Mouse (Mus musculus) lung, postnatal 0 days (tissue): ENCODE measurements around the gene Pate2. TPM values are rescaled to one million over a fixed set of nuclear protein-coding genes. Genes with fewer than 3 reads are reported as not detected.

ENCODE experiments used
- ATAC-seq: fragments of 200-750 bp; cut with Nextera tagmentation; 2 replicates; pipeline ENCODE4 v1.8.0; 2017; ENCODE audit warnings: moderate library complexity
- DNase-seq: peaks from one replicate; pipeline ENCODE4 v3.0.0-alpha.2; 2016; ENCODE audit warnings: low spot score
- H3K27ac ChIP-seq: fragments of 300-500 bp; sonication (generic); 2 replicates; pipeline ENCODE4 v1.5.1; 2014; ENCODE audit warnings: antibody characterized with exemption, mild to moderate bottlenecking, low read length, mixed read lengths
- H3K27me3 ChIP-seq: fragments of 300-500 bp; sonication (generic); replicated peaks from 2 replicates; pipeline ENCODE4 v1.6.1; 2014; ENCODE audit warnings: low read length, mixed read lengths; ENCODE audit not compliant: insufficient read depth
- H3K36me3 ChIP-seq: fragments of 300-500 bp; sonication (generic); 2 replicates; pipeline ENCODE4 v1.6.1; 2014; ENCODE audit warnings: low read length, mixed read lengths; ENCODE audit not compliant: insufficient read depth
- H3K4me1 ChIP-seq: fragments of 300-500 bp; sonication (generic); 2 replicates; pipeline ENCODE4 v1.6.1; 2014; ENCODE audit warnings: antibody characterized with exemption, low read depth, low read length, mixed read lengths; ENCODE audit not compliant: insufficient read depth
- H3K4me2 ChIP-seq: fragments of 300-500 bp; sonication (generic); replicated peaks from 2 replicates; pipeline ENCODE4 v1.6.1; 2014; ENCODE audit warnings: low read depth, mild to moderate bottlenecking, low read length, moderate library complexity, mixed read lengths
- H3K4me3 ChIP-seq: fragments of 300-500 bp; sonication (generic); 2 replicates; pipeline ENCODE4 v1.5.1; 2014; ENCODE audit warnings: low read depth, low read length
- H3K9ac ChIP-seq: fragments of 300-500 bp; sonication (generic); replicated peaks from 2 replicates; pipeline ENCODE4 v1.6.1; 2014; ENCODE audit warnings: low read depth, mild to moderate bottlenecking
- H3K9me3 ChIP-seq: fragments of 300-500 bp; sonication (generic); 2 replicates; pipeline ENCODE4 v1.6.1; 2016; ENCODE audit warnings: low read length, mixed read lengths
- CTCF ChIP-seq: IDR thresholded peaks from 2 replicates; pipeline ENCODE4 v1.5.1; 2016; ENCODE audit warnings: antibody characterized with exemption, mild to moderate bottlenecking
- EP300 ChIP-seq: IDR thresholded peaks from 2 replicates; pipeline ENCODE4 v1.6.1; 2016; ENCODE audit warnings: antibody characterized with exemption, mild to moderate bottlenecking, control low read depth
- WGBS: fragments of 180-500 bp; shearing (Covaris S2); extraction: QIAGEN DNeasy Blood & Tissue Kit; methylation state at CpG from one replicate; pipeline ENCODE4 v1.1.7; 2014; 5-methylcytosine and 5-hydroxymethylcytosine counted together
- polyA plus RNA-seq: library from polyadenylated mRNA; unstranded; fragments of >200 nt; fragmentation: Nextera tagmentation; extraction: Ambion mirVana; gene quantifications from 2 replicates; pipeline ENCODE4 v1.2.1, GENCODE M21; 2015

Pate2 gene
- polyA plus RNA-seq, 1 experiment from 2014 or later = 0.10 TPM

DNA sequence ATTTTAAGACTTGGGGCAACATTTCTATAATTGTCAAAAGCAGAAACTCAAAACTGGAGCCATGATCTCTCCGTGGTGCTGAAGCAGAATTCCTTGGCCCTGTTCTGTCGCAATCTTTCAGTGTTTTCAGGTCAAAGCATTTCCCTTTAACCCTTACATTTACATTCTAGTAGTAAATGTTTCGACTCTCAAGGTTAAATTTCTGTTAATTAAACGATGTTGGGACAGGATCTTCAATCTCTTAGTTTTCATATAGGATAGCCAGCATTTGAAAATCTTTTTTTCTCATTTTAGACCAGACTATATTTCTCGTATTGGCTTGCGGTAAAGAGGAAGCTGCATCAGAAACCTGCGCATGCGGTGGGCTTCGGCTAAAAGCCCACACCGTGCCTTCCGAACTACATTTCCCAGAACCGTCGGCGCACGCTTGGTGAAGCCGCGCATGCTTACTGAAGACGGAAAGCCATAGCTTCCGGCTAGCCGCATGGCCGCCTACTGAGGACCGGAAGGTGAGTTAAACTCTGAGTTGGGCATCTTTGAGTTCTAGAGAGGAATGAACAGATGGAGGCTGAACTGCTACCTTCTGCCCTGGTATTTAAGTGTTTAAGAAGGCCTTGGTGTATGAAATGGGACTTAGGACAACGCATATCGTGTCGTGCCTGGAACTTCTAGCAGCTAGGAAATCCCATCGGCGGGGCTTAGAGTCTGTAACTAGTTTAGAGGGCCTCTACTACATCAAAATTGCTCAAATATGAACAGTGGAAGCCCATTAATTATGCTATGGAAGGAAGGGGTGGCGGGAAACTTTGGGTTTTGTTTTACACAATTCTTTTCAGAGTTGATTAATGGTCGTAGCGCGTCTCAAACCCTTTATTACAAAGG is 10.8 kb upstream of the Pate2 start:
- DNase-seq = peak; percentile 90
- WGBS = under 1% methylated on average over 31 of the region's 31 CpGs

GRCm38 (mm10) chr9:35561076-35561475 is 9.0 kb upstream of the Pate2 start:
- Histone ChIP-seq H3K4me1 (peaks cover 14% of the 10 kb centered on the region; the same call in 1 of the 2 replicates), H3K4me2 (no peak overlapping the region)
- ATAC-seq = no peak

More for the DNA sequence above, 10.8 kb upstream of the Pate2 start:
- Histone ChIP-seq H3K4me2 (peak overlapping the region; percentile 99), H3K9me3 (no peaks in the 10 kb centered on the region), H3K36me3 (no peaks in the 10 kb centered on the region), H3K4me1 (peaks cover 14% of the 10 kb centered on the region; the same call in 1 of the 2 replicates), H3K9ac (peak overlapping the region; percentile 44), H3K27me3 (no peaks in the 10 kb centered on the region), H3K27ac (0 out of 2 replicates have a peak overlapping the region, but pooled peaks have one; percentile 32), H3K4me3 (peak overlapping the region; percentile 70)
- peak; percentile 92 for ATAC-seq
- TF ChIP-seq CTCF = no peak
- no peak for TF ChIP-seq EP300

GRCm38 (mm10) chr9:35561583-35561982 is 8.5 kb upstream of the Pate2 start:
- Histone ChIP-seq H3K27me3 (no peaks in the 10 kb centered on the region), H3K9ac (no peak overlapping the region), H3K9me3 (no peaks in the 10 kb centered on the region), H3K4me2 (no peak overlapping the region), H3K4me3 (no peak overlapping the region), H3K27ac (no peak overlapping the region), H3K36me3 (no peaks in the 10 kb centered on the region; the same call in 1 of the 2 replicates), H3K4me1 (peaks cover 14% of the 10 kb centered on the region; the same call in 1 of the 2 replicates)
- TF ChIP-seq EP300 (no peak), CTCF (no peak)
- ATAC-seq = no peak
- WGBS = 76% methylated on average over 6 of the region's 6 CpGs
- no peak for DNase-seq

More at GRCm38 (mm10) chr9:35561076-35561475, 9.0 kb upstream of the Pate2 start:
- no peak overlapping the region for H3K27ac ChIP-seq
- no peaks in the 10 kb centered on the region for H3K9me3 ChIP-seq
- H3K9ac ChIP-seq = no peak overlapping the region
- no peaks in the 10 kb centered on the region for H3K36me3 ChIP-seq
- no peaks in the 10 kb centered on the region for H3K27me3 ChIP-seq
- TF ChIP-seq CTCF = no peak
- TF ChIP-seq EP300 = no peak
- 95% methylated on average over 11 of the region's 11 CpGs for whole genome bisulfite sequencing
- DNase-seq = no peak
- H3K4me3 ChIP-seq = no peak overlapping the region

- DNase-seq = no peak
- Histone ChIP-seq H3K36me3 (no peaks in the 10 kb centered on the region; the same call in 1 of the 2 replicates), H3K4me2 (no peak overlapping the region)
These were observed 5.4 kb upstream of the Pate2 start for GRCm38 (mm10) chr9:35564536-35565240.

GRCm38 (mm10) chr9:35567995-35568394 is 2.1 kb upstream of the Pate2 start:
- no peaks in the 10 kb centered on the region for H3K9me3 ChIP-seq
- no peaks in the 10 kb centered on the region; the same call in 1 of the 2 replicates for H3K36me3 ChIP-seq
- peaks cover 5% of the 10 kb centered on the region; the same call in 1 of the 2 replicates for H3K4me1 ChIP-seq
- no peak for ATAC-seq
- WGBS = 83% methylated on average over 3 of the region's 3 CpGs
- no peaks in the 10 kb centered on the region for H3K27me3 ChIP-seq
- no peak overlapping the region for H3K4me3 ChIP-seq
- no peak overlapping the region for H3K27ac ChIP-seq
- H3K9ac ChIP-seq = no peak overlapping the region
- DNase-seq = no peak
- H3K4me2 ChIP-seq = no peak overlapping the region
- TF ChIP-seq CTCF = no peak
- TF ChIP-seq EP300 = no peak

More at GRCm38 (mm10) chr9:35564536-35565240, 5.4 kb upstream of the Pate2 start:
- Histone ChIP-seq H3K9ac (no peak overlapping the region), H3K4me3 (no peak overlapping the region), H3K4me1 (peaks cover 7% of the 10 kb centered on the region; the same call in 1 of the 2 replicates), H3K27ac (no peak overlapping the region), H3K9me3 (no peaks in the 10 kb centered on the region), H3K27me3 (no peaks in the 10 kb centered on the region)
- WGBS = 91% methylated on average over 5 of the region's 5 CpGs
- ATAC-seq = no peak
- TF ChIP-seq CTCF (no peak), EP300 (no peak)

GRCm38 (mm10) chr9:35570663-35571062 is 579 bp downstream of the Pate2 start:
- Histone ChIP-seq H3K9me3 (no peaks in the 10 kb centered on the region), H3K4me1 (peaks cover 5% of the 10 kb centered on the region; the same call in 1 of the 2 replicates), H3K27me3 (no peaks in the 10 kb centered on the region), H3K4me2 (peak overlapping the region; percentile 89), H3K4me3 (peak overlapping the region; percentile 79), H3K9ac (peak overlapping the region; percentile 66; the same call in 1 of the 2 replicates), H3K36me3 (no peaks in the 10 kb centered on the region; the same call in 1 of the 2 replicates), H3K27ac (no peak overlapping the region)
- no peak for DNase-seq
- TF ChIP-seq CTCF = no peak
- TF ChIP-seq EP300 = no peak
- 16% methylated on average over 5 of the region's 5 CpGs for WGBS
- no peak for ATAC-seq
